Mouse (Mus musculus): Measurements from ENCODE around the gene Rpgrip1. TPM values are rescaled to one million over a fixed set of nuclear protein-coding genes. Genes with fewer than 3 reads are reported as not detected.

The Rpgrip1 gene
- polyA plus RNA-seq, 1 experiment from 2014 or later: 32.6 TPM

- H3K4me2 ChIP-seq (ENCODE audit: low read length): no peak overlapping the region
- peaks cover 13 to 14% of the 10 kb centered on the region in 2 experiments for H3K4me1 ChIP-seq (ENCODE audit: control insufficient read depth in 2 of 2, insufficient read depth in 2 of 2, low read length in 2 of 2)
- H3K27me3 ChIP-seq (ENCODE audit: control insufficient read depth, insufficient read depth, low read length): no peaks in the 10 kb centered on the region
- H3K9me3 ChIP-seq (ENCODE audit: control insufficient read depth, low read length): no peaks in the 10 kb centered on the region
- WGBS: 83% methylated on average over 4 of the region's 4 CpGs
- H3K4me3 ChIP-seq (ENCODE audit: control insufficient read depth in 1 of 2, insufficient read depth in 1 of 2, low read depth in 1 of 2, low read length in 2 of 2): no peak overlapping the region
- H3K9ac ChIP-seq (ENCODE audit: low read length): no peak overlapping the region
- H3K27ac ChIP-seq (replicated peaks in 1 of 2; ENCODE audit: control insufficient read depth in 1 of 2, insufficient read depth in 1 of 2, low read depth in 2 of 2, low read length in 2 of 2): no peak overlapping the region
- ATAC-seq (ENCODE audit: insufficient number of reproducible peaks, insufficient read depth, low FRiP score, low read depth): no peak
- H3K36me3 ChIP-seq (ENCODE audit: control insufficient read depth, insufficient read depth, low read length): no peaks in the 10 kb centered on the region
These were observed 33.7 kb downstream of the Rpgrip1 start for GRCm38 (mm10) chr14:52144165-52144564.

GRCm38 (mm10) chr14:52146540-52146939 lies 36.0 kb downstream of the Rpgrip1 start:
- Histone ChIP-seq H3K27ac (replicated peaks in 1 of 2; ENCODE audit: control insufficient read depth in 1 of 2, insufficient read depth in 1 of 2, low read depth in 2 of 2, low read length in 2 of 2) (no peak overlapping the region), H3K9ac (ENCODE audit: low read length) (no peak overlapping the region), H3K4me3 (ENCODE audit: control insufficient read depth in 1 of 2, insufficient read depth in 1 of 2, low read depth in 1 of 2, low read length in 2 of 2) (no peak overlapping the region), H3K27me3 (ENCODE audit: control insufficient read depth, insufficient read depth, low read length) (no peaks in the 10 kb centered on the region), H3K4me2 (ENCODE audit: low read length) (no peak overlapping the region), H3K36me3 (ENCODE audit: control insufficient read depth, insufficient read depth, low read length) (no peaks in the 10 kb centered on the region), H3K4me1 (ENCODE audit: control insufficient read depth in 2 of 2, insufficient read depth in 2 of 2, low read length in 2 of 2) (peaks cover 0 to 2% of the 10 kb centered on the region in 2 experiments; a peak in 1 of 4 replicates), H3K9me3 (ENCODE audit: control insufficient read depth, low read length) (no peaks in the 10 kb centered on the region)
- WGBS: 66% methylated on average over 4 of the region's 4 CpGs
- ATAC-seq (ENCODE audit: insufficient number of reproducible peaks, insufficient read depth, low FRiP score, low read depth): no peak

- H3K9ac ChIP-seq (ENCODE audit: low read length): no peak overlapping the region
- WGBS: 58% methylated on average over 4 of the region's 4 CpGs
- H3K4me3 ChIP-seq (ENCODE audit: control insufficient read depth in 1 of 2, insufficient read depth in 1 of 2, low read depth in 1 of 2, low read length in 2 of 2): no peak overlapping the region
- H3K27ac ChIP-seq (replicated peaks in 1 of 2; ENCODE audit: control insufficient read depth in 1 of 2, insufficient read depth in 1 of 2, low read depth in 2 of 2, low read length in 2 of 2): no peak overlapping the region
- H3K36me3 ChIP-seq (ENCODE audit: control insufficient read depth, insufficient read depth, low read length): no peaks in the 10 kb centered on the region
- H3K4me2 ChIP-seq (ENCODE audit: low read length): no peak overlapping the region
- ATAC-seq (ENCODE audit: insufficient number of reproducible peaks, insufficient read depth, low FRiP score, low read depth): no peak
- no peaks in the 10 kb centered on the region for H3K9me3 ChIP-seq (ENCODE audit: control insufficient read depth, low read length)
- H3K4me1 ChIP-seq (ENCODE audit: control insufficient read depth in 2 of 2, insufficient read depth in 2 of 2, low read length in 2 of 2): no peaks in the 10 kb centered on the region
- H3K27me3 ChIP-seq (ENCODE audit: control insufficient read depth, insufficient read depth, low read length): no peaks in the 10 kb centered on the region
These were observed 39.4 kb downstream of the Rpgrip1 start for GRCm38 (mm10) chr14:52149888-52150287.

GRCm38 (mm10) chr14:52152179-52152578 lies 41.7 kb downstream of the Rpgrip1 start:
- H3K4me2 ChIP-seq (ENCODE audit: low read length): peak overlapping the region; percentile 25; the same call in 1 of the 2 replicates
- no peak for ATAC-seq (ENCODE audit: insufficient number of reproducible peaks, insufficient read depth, low FRiP score, low read depth)
- WGBS: 33% methylated on average over 7 of the region's 7 CpGs

GRCm38 (mm10) chr14:52152613-52153012 lies 42.1 kb downstream of the Rpgrip1 start:
- no peak for ATAC-seq (ENCODE audit: insufficient number of reproducible peaks, insufficient read depth, low FRiP score, low read depth)
- no peak overlapping the region for H3K27ac ChIP-seq (replicated peaks in 1 of 2; ENCODE audit: control insufficient read depth in 1 of 2, insufficient read depth in 1 of 2, low read depth in 2 of 2, low read length in 2 of 2)
- no peaks in the 10 kb centered on the region for H3K36me3 ChIP-seq (ENCODE audit: control insufficient read depth, insufficient read depth, low read length)
- 52% methylated on average over 3 of the region's 3 CpGs for WGBS
- H3K9ac ChIP-seq (ENCODE audit: low read length): no peak overlapping the region
- H3K4me3 ChIP-seq (ENCODE audit: control insufficient read depth in 1 of 2, insufficient read depth in 1 of 2, low read depth in 1 of 2, low read length in 2 of 2): no peak overlapping the region
- no peak overlapping the region for H3K4me2 ChIP-seq (ENCODE audit: low read length)
- no peaks in the 10 kb centered on the region for H3K4me1 ChIP-seq (ENCODE audit: control insufficient read depth in 2 of 2, insufficient read depth in 2 of 2, low read length in 2 of 2)
- no peaks in the 10 kb centered on the region for H3K9me3 ChIP-seq (ENCODE audit: control insufficient read depth, low read length)
- H3K27me3 ChIP-seq (ENCODE audit: control insufficient read depth, insufficient read depth, low read length): no peaks in the 10 kb centered on the region

More at GRCm38 (mm10) chr14:52152179-52152578, 41.7 kb downstream of the Rpgrip1 start:
- Histone ChIP-seq H3K36me3 (ENCODE audit: control insufficient read depth, insufficient read depth, low read length) (no peaks in the 10 kb centered on the region), H3K9me3 (ENCODE audit: control insufficient read depth, low read length) (no peaks in the 10 kb centered on the region), H3K27ac (replicated peaks in 1 of 2; ENCODE audit: control insufficient read depth in 1 of 2, insufficient read depth in 1 of 2, low read depth in 2 of 2, low read length in 2 of 2) (no peak overlapping the region), H3K4me1 (ENCODE audit: control insufficient read depth in 2 of 2, insufficient read depth in 2 of 2, low read length in 2 of 2) (no peaks in the 10 kb centered on the region), H3K27me3 (ENCODE audit: control insufficient read depth, insufficient read depth, low read length) (no peaks in the 10 kb centered on the region), H3K4me3 (ENCODE audit: control insufficient read depth in 1 of 2, insufficient read depth in 1 of 2, low read depth in 1 of 2, low read length in 2 of 2) (no peak overlapping the region), H3K9ac (ENCODE audit: low read length) (no peak overlapping the region)

- 78% methylated on average over 2 of the region's 2 CpGs for WGBS
- no peak for ATAC-seq (ENCODE audit: insufficient number of reproducible peaks, insufficient read depth, low FRiP score, low read depth)
- no peak overlapping the region for H3K9ac ChIP-seq (ENCODE audit: low read length)
- H3K4me2 ChIP-seq (ENCODE audit: low read length): no peak overlapping the region
- H3K36me3 ChIP-seq (ENCODE audit: control insufficient read depth, insufficient read depth, low read length): peaks cover 18% of the 10 kb centered on the region
- H3K27ac ChIP-seq (replicated peaks in 1 of 2; ENCODE audit: control insufficient read depth in 1 of 2, insufficient read depth in 1 of 2, low read depth in 2 of 2, low read length in 2 of 2): no peak overlapping the region
- no peaks in the 10 kb centered on the region for H3K9me3 ChIP-seq (ENCODE audit: control insufficient read depth, low read length)
- no peak overlapping the region for H3K4me3 ChIP-seq (ENCODE audit: control insufficient read depth in 1 of 2, insufficient read depth in 1 of 2, low read depth in 1 of 2, low read length in 2 of 2)
- H3K4me1 ChIP-seq (ENCODE audit: control insufficient read depth in 2 of 2, insufficient read depth in 2 of 2, low read length in 2 of 2): no peaks in the 10 kb centered on the region
- H3K27me3 ChIP-seq (ENCODE audit: control insufficient read depth, insufficient read depth, low read length): no peaks in the 10 kb centered on the region
These were observed 44.5 kb downstream of the Rpgrip1 start for GRCm38 (mm10) chr14:52155008-52155407.

GRCm38 (mm10) chr14:52160911-52161310 lies 50.4 kb downstream of the Rpgrip1 start:
- H3K9ac ChIP-seq (ENCODE audit: low read length): no peak overlapping the region
- no peak overlapping the region for H3K27ac ChIP-seq (replicated peaks in 1 of 2; ENCODE audit: control insufficient read depth in 1 of 2, insufficient read depth in 1 of 2, low read depth in 2 of 2, low read length in 2 of 2)
- H3K9me3 ChIP-seq (ENCODE audit: control insufficient read depth, low read length): no peaks in the 10 kb centered on the region
- peaks cover 72% of the 10 kb centered on the region for H3K36me3 ChIP-seq (ENCODE audit: control insufficient read depth, insufficient read depth, low read length)
- H3K27me3 ChIP-seq (ENCODE audit: control insufficient read depth, insufficient read depth, low read length): no peaks in the 10 kb centered on the region
- 73% methylated on average over 6 of the region's 6 CpGs for WGBS
- no peaks in the 10 kb centered on the region for H3K4me1 ChIP-seq (ENCODE audit: control insufficient read depth in 2 of 2, insufficient read depth in 2 of 2, low read length in 2 of 2)
- no peak overlapping the region for H3K4me3 ChIP-seq (ENCODE audit: control insufficient read depth in 1 of 2, insufficient read depth in 1 of 2, low read depth in 1 of 2, low read length in 2 of 2)
- no peak for ATAC-seq (ENCODE audit: insufficient number of reproducible peaks, insufficient read depth, low FRiP score, low read depth)
- H3K4me2 ChIP-seq (ENCODE audit: low read length): no peak overlapping the region

GRCm38 (mm10) chr14:52166571-52166970 lies 56.1 kb downstream of the Rpgrip1 start:
- no peak overlapping the region for H3K9ac ChIP-seq (ENCODE audit: low read length)
- no peaks in the 10 kb centered on the region for H3K27me3 ChIP-seq (ENCODE audit: control insufficient read depth, insufficient read depth, low read length)
- no peak overlapping the region for H3K4me2 ChIP-seq (ENCODE audit: low read length)
- no peak overlapping the region for H3K27ac ChIP-seq (replicated peaks in 1 of 2; ENCODE audit: control insufficient read depth in 1 of 2, insufficient read depth in 1 of 2, low read depth in 2 of 2, low read length in 2 of 2)
- H3K9me3 ChIP-seq (ENCODE audit: control insufficient read depth, low read length): no peaks in the 10 kb centered on the region
- no peak for ATAC-seq (ENCODE audit: insufficient number of reproducible peaks, insufficient read depth, low FRiP score, low read depth)
- no peak overlapping the region for H3K4me3 ChIP-seq (ENCODE audit: control insufficient read depth in 1 of 2, insufficient read depth in 1 of 2, low read depth in 1 of 2, low read length in 2 of 2)
- peaks cover 88% of the 10 kb centered on the region for H3K36me3 ChIP-seq (ENCODE audit: control insufficient read depth, insufficient read depth, low read length)
- no peaks in the 10 kb centered on the region for H3K4me1 ChIP-seq (ENCODE audit: control insufficient read depth in 2 of 2, insufficient read depth in 2 of 2, low read length in 2 of 2)
- 87% methylated on average over 2 of the region's 2 CpGs for WGBS
